Mouse (Mus musculus): ENCODE measurements around the gene Wasf1. TPM values are rescaled to one million over a fixed set of nuclear protein-coding genes. Genes with fewer than 3 reads are reported as not detected.

Wasf1 gene
- polyA plus RNA-seq, 1 experiment from 2014 or later: 105 TPM

DNA sequence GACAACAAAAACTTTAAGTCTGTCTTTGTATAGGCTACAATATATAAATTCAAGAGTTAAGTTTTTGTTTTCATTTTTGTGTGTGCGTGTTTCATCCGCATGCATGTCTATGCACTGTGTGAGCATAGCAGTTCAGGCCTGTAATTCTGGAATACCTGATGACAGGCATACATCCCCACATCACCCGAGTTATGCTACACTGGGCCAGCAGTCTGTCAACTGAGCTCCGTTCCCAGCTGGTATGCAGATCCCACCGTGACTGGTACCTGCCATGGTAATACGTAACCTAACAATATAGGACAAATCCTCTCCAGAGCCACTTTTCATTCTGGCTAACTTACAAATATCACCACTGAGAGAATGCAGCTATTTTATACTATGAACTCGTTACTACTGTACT, 26.6 kb upstream of the Wasf1 start:
- H3K4me3 ChIP-seq (replicated peaks; ENCODE audit: low read length): no peak overlapping the region
- no peaks in the 10 kb centered on the region for H3K27me3 ChIP-seq (ENCODE audit: control insufficient read depth, insufficient read depth, low read length)
- 89% methylated on average over 7 of the region's 7 CpGs for WGBS
- H3K27ac ChIP-seq: no peak overlapping the region
- H3K4me1 ChIP-seq (replicated peaks; ENCODE audit: control insufficient read depth, insufficient read depth, low read length): no peaks in the 10 kb centered on the region; the same call in 1 of the 2 replicates
- ATAC-seq (ENCODE audit: low FRiP score) (no peak), DNase-seq (ENCODE audit: low spot score) (no peak)
- H3K9ac ChIP-seq: no peak overlapping the region
- H3K9me3 ChIP-seq (ENCODE audit: control insufficient read depth, low read length): no peaks in the 10 kb centered on the region
- no peak overlapping the region for H3K4me2 ChIP-seq (replicated peaks)
- H3K36me3 ChIP-seq (replicated peaks; ENCODE audit: control insufficient read depth, insufficient read depth): no peaks in the 10 kb centered on the region

DNA sequence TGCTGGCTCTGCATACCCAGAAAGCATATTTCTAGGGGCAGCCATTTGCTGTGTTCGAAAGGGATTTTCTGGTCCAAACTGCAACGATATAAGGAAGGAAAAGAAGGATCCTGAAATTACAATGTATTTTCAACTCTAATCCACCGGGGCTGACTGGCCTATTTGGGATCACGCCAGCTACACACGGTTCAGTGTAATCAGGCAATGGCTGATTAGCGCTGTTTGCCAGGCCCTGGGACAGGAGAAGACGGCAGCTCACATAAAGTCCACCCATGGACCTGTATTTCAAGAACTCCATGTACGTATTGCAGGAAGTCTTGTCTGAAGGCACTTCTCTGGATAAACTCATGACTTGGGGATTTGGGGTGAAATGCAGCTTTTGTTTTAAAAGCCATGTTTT, 25.7 kb upstream of the Wasf1 start:
- WGBS: 64% methylated on average over 8 of the region's 8 CpGs
- no peaks in the 10 kb centered on the region; the same call in 1 of the 2 replicates for H3K4me1 ChIP-seq (replicated peaks; ENCODE audit: control insufficient read depth, insufficient read depth, low read length)
- no peaks in the 10 kb centered on the region for H3K9me3 ChIP-seq (ENCODE audit: control insufficient read depth, low read length)
- no peaks in the 10 kb centered on the region for H3K36me3 ChIP-seq (replicated peaks; ENCODE audit: control insufficient read depth, insufficient read depth)
- no peak overlapping the region for H3K27ac ChIP-seq
- H3K4me2 ChIP-seq (replicated peaks): no peak overlapping the region
- no peak overlapping the region for H3K4me3 ChIP-seq (replicated peaks; ENCODE audit: low read length)
- no peak for ATAC-seq (ENCODE audit: low FRiP score)
- H3K27me3 ChIP-seq (ENCODE audit: control insufficient read depth, insufficient read depth, low read length): no peaks in the 10 kb centered on the region
- H3K9ac ChIP-seq: no peak overlapping the region
- no peak for DNase-seq (ENCODE audit: low spot score)

GRCm38 (mm10) chr10:40868081-40868480, 15.2 kb upstream of the Wasf1 start:
- DNase-seq (ENCODE audit: low spot score) (no peak), ATAC-seq (ENCODE audit: low FRiP score) (no peak)
- Histone ChIP-seq H3K4me1 (replicated peaks; ENCODE audit: control insufficient read depth, insufficient read depth, low read length) (no peaks in the 10 kb centered on the region), H3K36me3 (replicated peaks; ENCODE audit: control insufficient read depth, insufficient read depth) (peaks cover 16% of the 10 kb centered on the region), H3K27me3 (ENCODE audit: control insufficient read depth, insufficient read depth, low read length) (no peaks in the 10 kb centered on the region), H3K4me2 (replicated peaks) (no peak overlapping the region), H3K4me3 (replicated peaks; ENCODE audit: low read length) (no peak overlapping the region), H3K27ac (no peak overlapping the region), H3K9ac (no peak overlapping the region), H3K9me3 (ENCODE audit: control insufficient read depth, low read length) (0 out of 2 replicates have a peak, but pooled peaks cover 8% of the 10 kb centered on the region)
- 94% methylated on average over 2 of the region's 2 CpGs for WGBS

GRCm38 (mm10) chr10:40871301-40871700, 12.0 kb upstream of the Wasf1 start:
- DNase-seq (ENCODE audit: low spot score) (no peak), ATAC-seq (ENCODE audit: low FRiP score) (no peak)
- no peak overlapping the region for H3K4me3 ChIP-seq (replicated peaks; ENCODE audit: low read length)
- H3K27me3 ChIP-seq (ENCODE audit: control insufficient read depth, insufficient read depth, low read length): no peaks in the 10 kb centered on the region
- no peak overlapping the region for H3K27ac ChIP-seq
- no peak overlapping the region for H3K9ac ChIP-seq
- H3K4me2 ChIP-seq (replicated peaks): no peak overlapping the region
- peaks cover 4% of the 10 kb centered on the region for H3K36me3 ChIP-seq (replicated peaks; ENCODE audit: control insufficient read depth, insufficient read depth)
- H3K4me1 ChIP-seq (replicated peaks; ENCODE audit: control insufficient read depth, insufficient read depth, low read length): no peaks in the 10 kb centered on the region
- 98% methylated on average over 2 of the region's 2 CpGs for WGBS
- no peaks in the 10 kb centered on the region for H3K9me3 ChIP-seq (ENCODE audit: control insufficient read depth, low read length)

DNA sequence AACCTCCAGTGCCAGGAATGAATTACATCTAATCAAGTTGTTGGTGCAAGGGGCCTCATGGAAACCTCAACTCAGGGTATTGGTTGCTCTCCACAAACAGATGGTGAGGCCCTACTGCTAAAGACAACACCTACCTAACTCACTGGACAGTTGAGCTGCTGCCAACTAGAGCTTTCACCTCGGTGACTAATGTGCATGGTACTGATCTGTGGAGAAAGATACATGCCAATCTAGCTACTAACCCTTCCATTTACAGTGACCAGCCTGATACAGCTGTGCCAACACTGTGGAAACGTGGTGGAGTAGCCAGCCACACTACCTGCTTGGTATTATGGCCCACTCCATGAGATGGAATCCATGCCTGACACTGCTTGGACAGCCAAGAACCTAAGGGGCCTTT, 11.2 kb upstream of the Wasf1 start:
- no peak for DNase-seq (ENCODE audit: low spot score)
- 93% methylated on average over 2 of the region's 2 CpGs for WGBS

DNA sequence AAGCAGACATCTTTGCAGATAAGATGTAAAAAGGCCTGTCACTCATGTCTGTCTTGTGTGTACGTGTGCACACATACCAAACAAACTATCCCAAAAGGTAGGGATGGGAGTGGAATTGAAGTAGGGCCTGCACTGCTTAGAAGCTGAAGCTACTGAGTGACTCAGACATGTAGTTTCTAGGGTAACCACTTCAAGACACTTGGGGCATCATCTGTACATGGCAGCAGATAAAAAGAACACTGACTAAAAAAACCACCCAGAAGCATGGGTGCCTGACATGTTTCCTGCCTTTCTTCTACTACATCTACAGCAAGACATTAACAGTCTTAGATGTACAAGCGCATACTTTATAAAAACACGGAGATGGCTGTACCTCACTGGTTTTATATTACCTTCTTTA, 5.0 kb upstream of the Wasf1 start:
- Histone ChIP-seq H3K27me3 (ENCODE audit: control insufficient read depth, insufficient read depth, low read length) (no peaks in the 10 kb centered on the region), H3K4me3 (replicated peaks; ENCODE audit: low read length) (no peak overlapping the region), H3K9me3 (ENCODE audit: control insufficient read depth, low read length) (no peaks in the 10 kb centered on the region), H3K4me1 (replicated peaks; ENCODE audit: control insufficient read depth, insufficient read depth, low read length) (peaks cover 14% of the 10 kb centered on the region), H3K36me3 (replicated peaks; ENCODE audit: control insufficient read depth, insufficient read depth) (peaks cover 5% of the 10 kb centered on the region; the same call in 1 of the 2 replicates), H3K27ac (no peak overlapping the region), H3K4me2 (replicated peaks) (no peak overlapping the region), H3K9ac (no peak overlapping the region)
- ATAC-seq (ENCODE audit: low FRiP score) (no peak), DNase-seq (ENCODE audit: low spot score) (no peak)
- WGBS: 87% methylated on average over 3 of the region's 3 CpGs

More for the DNA sequence above, 11.2 kb upstream of the Wasf1 start:
- Histone ChIP-seq H3K4me2 (replicated peaks) (no peak overlapping the region), H3K36me3 (replicated peaks; ENCODE audit: control insufficient read depth, insufficient read depth) (peaks cover 4% of the 10 kb centered on the region), H3K27me3 (ENCODE audit: control insufficient read depth, insufficient read depth, low read length) (no peaks in the 10 kb centered on the region), H3K4me3 (replicated peaks; ENCODE audit: low read length) (no peak overlapping the region), H3K27ac (no peak overlapping the region), H3K4me1 (replicated peaks; ENCODE audit: control insufficient read depth, insufficient read depth, low read length) (no peaks in the 10 kb centered on the region), H3K9me3 (ENCODE audit: control insufficient read depth, low read length) (no peaks in the 10 kb centered on the region), H3K9ac (no peak overlapping the region)
- no peak for ATAC-seq (ENCODE audit: low FRiP score)

- ATAC-seq (ENCODE audit: low FRiP score) (no peak), DNase-seq (ENCODE audit: low spot score) (no peak)
- H3K4me2 ChIP-seq (replicated peaks): no peak overlapping the region
- peaks cover 14% of the 10 kb centered on the region for H3K4me1 ChIP-seq (replicated peaks; ENCODE audit: control insufficient read depth, insufficient read depth, low read length)
- WGBS: 89% methylated on average over 9 of the region's 9 CpGs
- peaks cover 5% of the 10 kb centered on the region; the same call in 1 of the 2 replicates for H3K36me3 ChIP-seq (replicated peaks; ENCODE audit: control insufficient read depth, insufficient read depth)
- no peak overlapping the region for H3K4me3 ChIP-seq (replicated peaks; ENCODE audit: low read length)
- no peaks in the 10 kb centered on the region for H3K9me3 ChIP-seq (ENCODE audit: control insufficient read depth, low read length)
- H3K27me3 ChIP-seq (ENCODE audit: control insufficient read depth, insufficient read depth, low read length): no peaks in the 10 kb centered on the region
- H3K9ac ChIP-seq: no peak overlapping the region
- H3K27ac ChIP-seq: no peak overlapping the region
Observed at GRCm38 (mm10) chr10:40879969-40880368, 3.3 kb upstream of the Wasf1 start.

DNA sequence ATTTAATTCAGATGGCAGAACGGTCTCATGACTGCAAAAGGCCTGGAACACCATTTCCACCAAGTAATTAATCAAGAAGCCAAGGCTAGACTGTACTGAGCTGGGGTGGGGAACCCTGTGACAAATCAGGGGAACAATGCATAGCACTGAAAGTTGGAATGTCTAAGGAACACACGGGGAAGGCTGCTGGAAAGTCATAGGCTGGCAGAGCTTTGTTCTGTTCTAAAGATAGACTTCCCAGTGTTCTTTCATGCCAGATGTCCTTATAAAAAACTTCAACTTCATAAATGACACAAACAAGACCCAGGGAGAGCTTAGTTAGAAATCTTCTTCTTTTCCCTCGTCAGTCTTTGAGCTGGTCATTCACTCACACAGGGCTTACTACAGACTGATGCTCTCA, 2.0 kb upstream of the Wasf1 start:
- no peak overlapping the region for H3K4me3 ChIP-seq (replicated peaks; ENCODE audit: low read length)
- H3K9me3 ChIP-seq (ENCODE audit: control insufficient read depth, low read length): no peaks in the 10 kb centered on the region
- WGBS: 65% methylated on average over 3 of the region's 3 CpGs
- ATAC-seq (ENCODE audit: low FRiP score) (no peak), DNase-seq (ENCODE audit: low spot score) (no peak)
- H3K4me1 ChIP-seq (replicated peaks; ENCODE audit: control insufficient read depth, insufficient read depth, low read length): peaks cover 14% of the 10 kb centered on the region
- H3K27me3 ChIP-seq (ENCODE audit: control insufficient read depth, insufficient read depth, low read length): no peaks in the 10 kb centered on the region
- peaks cover 5% of the 10 kb centered on the region; the same call in 1 of the 2 replicates for H3K36me3 ChIP-seq (replicated peaks; ENCODE audit: control insufficient read depth, insufficient read depth)
- no peak overlapping the region for H3K9ac ChIP-seq
- H3K27ac ChIP-seq: no peak overlapping the region
- no peak overlapping the region for H3K4me2 ChIP-seq (replicated peaks)

DNA sequence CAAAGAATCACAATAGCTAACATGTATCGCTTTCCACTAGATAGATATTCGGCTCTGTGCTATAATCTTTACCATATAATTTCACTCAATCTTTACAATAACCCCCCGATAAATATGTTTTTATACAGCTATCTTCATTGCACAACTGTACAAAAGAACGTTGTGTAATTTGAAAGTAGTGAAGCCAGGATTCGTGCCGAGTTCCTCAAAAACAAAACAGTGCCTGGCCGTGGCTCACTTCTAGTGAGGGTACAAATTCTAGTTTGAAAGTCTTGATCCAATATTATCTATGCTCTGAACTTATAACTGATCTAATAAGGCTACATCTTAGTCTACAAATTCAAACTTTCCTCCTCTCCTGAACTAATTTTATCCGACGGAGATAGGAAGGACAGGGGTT, 942 bp upstream of the Wasf1 start:
- Histone ChIP-seq H3K27ac (no peak overlapping the region), H3K4me2 (replicated peaks) (peak overlapping the region; percentile 71), H3K9me3 (ENCODE audit: control insufficient read depth, low read length) (no peaks in the 10 kb centered on the region), H3K4me1 (replicated peaks; ENCODE audit: control insufficient read depth, insufficient read depth, low read length) (peaks cover 14% of the 10 kb centered on the region), H3K27me3 (ENCODE audit: control insufficient read depth, insufficient read depth, low read length) (no peaks in the 10 kb centered on the region), H3K4me3 (replicated peaks; ENCODE audit: low read length) (peak overlapping the region; percentile 98), H3K36me3 (replicated peaks; ENCODE audit: control insufficient read depth, insufficient read depth) (peaks cover 5% of the 10 kb centered on the region; the same call in 1 of the 2 replicates), H3K9ac (peak overlapping the region; percentile 98)
- 15% methylated on average over 9 of the region's 9 CpGs for WGBS
- no peak for ATAC-seq (ENCODE audit: low FRiP score)
- DNase-seq (ENCODE audit: low spot score): no peak

Data from hindbrain, embryonic 14.5 days (tissue).